Mouse (Mus musculus) left cerebral cortex, adult 18-20 months (tissue): ENCODE results near the gene Ttll7. TPM values are rescaled to one million over a fixed set of nuclear protein-coding genes. Genes with fewer than 3 reads are reported as not detected.

ENCODE experiments used
- DNase-seq, 2 experiments: peaks; one replicate each; pipeline ENCODE4 v3.0.0; 2021 to 2022; ENCODE audit warnings: low spot score in 2 of 2, mixed read lengths in 1 of 2
- long read RNA-seq, 2 experiments: library from polyadenylated mRNA; stranded (forward); transcript quantifications; one replicate each; pipeline ENCODE4 v2.0.0; 2021
- total RNA-seq, 2 experiments: library from RNA; stranded (reverse); gene quantifications; 2 replicates each; pipeline ENCODE4 v1.2.3; 2021

Gene Ttll7
- total RNA-seq, result 100 to 1,000 TPM; 170 to 178 TPM
- long read RNA-seq, experiment 1, partial matches to known transcripts, result 5 of 49 reads
- long read RNA-seq, experiment 1, other reads (novel, unspliced or antisense), result 44 of 49 reads
- long read RNA-seq, experiment 2, partial matches to known transcripts, result 2 of 36 reads
- long read RNA-seq, experiment 2, other reads (novel, unspliced or antisense), result 33 of 36 reads

- peak; percentile 88 to 89 for DNase-seq
Measured at GRCm38 (mm10) chr3:146851966-146852891, at the start of gene Ttll7. TSS of gene Ttll7 (plus strand) at chr3:146852367.

- DNase-seq, result peak in 1 of 2 experiments; percentile 9
Measured at GRCm38 (mm10) chr3:146812041-146812878, 39.9 kb upstream of the Ttll7 start.

GRCm38 (mm10) chr3:146812901-146813393 lies 39.2 kb upstream of the Ttll7 start, which contains the start of gene Prkacb:
TSS of gene Prkacb (minus strand) at chr3:146812990.
- peak; percentile 87 to 92 for DNase-seq

GRCm38 (mm10) chr3:146813624-146814023 lies 38.5 kb upstream of the Ttll7 start:
- DNase-seq, result no peak

GRCm38 (mm10) chr3:146820718-146821117 lies 31.4 kb upstream of the Ttll7 start:
- DNase-seq, result no peak

- DNase-seq, result no peak
Measured at GRCm38 (mm10) chr3:146842766-146843165, 9.4 kb upstream of the Ttll7 start.

GRCm38 (mm10) chr3:146843470-146843869 lies 8.7 kb upstream of the Ttll7 start:
- no peak for DNase-seq

- DNase-seq, result no peak
Measured at GRCm38 (mm10) chr3:146846237-146846636, 5.9 kb upstream of the Ttll7 start.

- DNase-seq, result no peak
Measured at GRCm38 (mm10) chr3:146848112-146848511, 4.1 kb upstream of the Ttll7 start.

- no peak for DNase-seq
Measured at GRCm38 (mm10) chr3:146849360-146849759, 2.8 kb upstream of the Ttll7 start.

- no peak for DNase-seq
Measured at GRCm38 (mm10) chr3:146854473-146855087, 2.4 kb downstream of the Ttll7 start.

GRCm38 (mm10) chr3:146857373-146857772 lies 5.2 kb downstream of the Ttll7 start:
- no peak for DNase-seq

- DNase-seq, result no peak
Measured at GRCm38 (mm10) chr3:146860308-146860707, 8.1 kb downstream of the Ttll7 start.

- DNase-seq, result no peak
Measured at GRCm38 (mm10) chr3:146866563-146866962, 14.4 kb downstream of the Ttll7 start.

- no peak for DNase-seq
Measured at GRCm38 (mm10) chr3:146871954-146872353, 19.8 kb downstream of the Ttll7 start.

GRCm38 (mm10) chr3:146875929-146876328 lies 23.8 kb downstream of the Ttll7 start:
- no peak for DNase-seq

GRCm38 (mm10) chr3:146893931-146894330 lies 41.8 kb downstream of the Ttll7 start:
- DNase-seq, result no peak

GRCm38 (mm10) chr3:146896581-146896980 lies 44.4 kb downstream of the Ttll7 start:
- DNase-seq, result no peak

GRCm38 (mm10) chr3:146900094-146900493 lies 47.9 kb downstream of the Ttll7 start:
- DNase-seq, result no peak

- no peak for DNase-seq
Measured at GRCm38 (mm10) chr3:146901729-146902128, 49.6 kb downstream of the Ttll7 start.

- DNase-seq, result no peak
Measured at GRCm38 (mm10) chr3:146905606-146906005, 53.4 kb downstream of the Ttll7 start.
